Mouse (Mus musculus): ENCODE measurements around the gene Prr14l.
"Not testable (repeated sequence)": the region's sequence is repeated elsewhere in the genome, so short reads cannot be mapped to it uniquely, and the experiment has no call there.

Gene Prr14l

GRCm38 (mm10) chr5:32853731-32854507, at the start of gene Prr14l:
TSS of gene Prr14l (minus strand) at chr5:32854256.
- peak; percentile 93 for DNase-seq (ENCODE audit: low read depth, low spot score)

GRCm38 (mm10) chr5:32886739-32887138, 32.7 kb upstream of the Prr14l start:
- DNase-seq (ENCODE audit: low read depth, low spot score), result no peak

- DNase-seq (ENCODE audit: low read depth, low spot score), result no peak
These were observed 18.3 kb upstream of the Prr14l start for GRCm38 (mm10) chr5:32872346-32872745.

- DNase-seq (ENCODE audit: low read depth, low spot score), result no peak
These were observed 15.5 kb upstream of the Prr14l start for GRCm38 (mm10) chr5:32869389-32870024.

- DNase-seq (ENCODE audit: low read depth, low spot score), result peak; percentile 89
These were observed 9.5 kb upstream of the Prr14l start, which contains the start of gene Depdc5 for GRCm38 (mm10) chr5:32863253-32864228. TSS of gene Depdc5 (plus strand) at chr5:32863701.

- no peak for DNase-seq (ENCODE audit: low read depth, low spot score)
These were observed 8.5 kb upstream of the Prr14l start for GRCm38 (mm10) chr5:32862469-32863132.

GRCm38 (mm10) chr5:32861082-32861481, 7.0 kb upstream of the Prr14l start:
- no peak for DNase-seq (ENCODE audit: low read depth, low spot score)

GRCm38 (mm10) chr5:32857781-32858220, 3.7 kb upstream of the Prr14l start:
- DNase-seq (ENCODE audit: low read depth, low spot score), result peak; percentile 40

- DNase-seq (ENCODE audit: low read depth, low spot score), result not testable (repeated sequence)
These were observed 1.2 kb upstream of the Prr14l start for GRCm38 (mm10) chr5:32855274-32855673.

- DNase-seq (ENCODE audit: low read depth, low spot score), result no peak
These were observed 762 bp upstream of the Prr14l start for GRCm38 (mm10) chr5:32854818-32855217.

- no peak for DNase-seq (ENCODE audit: low read depth, low spot score)
These were observed 2.0 kb downstream of the Prr14l start for GRCm38 (mm10) chr5:32852026-32852425.

GRCm38 (mm10) chr5:32849580-32849979, 4.5 kb downstream of the Prr14l start:
- DNase-seq (ENCODE audit: low read depth, low spot score), result not testable (repeated sequence)

- no peak for DNase-seq (ENCODE audit: low read depth, low spot score)
These were observed 4.9 kb downstream of the Prr14l start for GRCm38 (mm10) chr5:32849178-32849577.

GRCm38 (mm10) chr5:32840029-32840428, 14.0 kb downstream of the Prr14l start:
- no peak for DNase-seq (ENCODE audit: low read depth, low spot score)

- DNase-seq (ENCODE audit: low read depth, low spot score), result no peak
These were observed 17.1 kb downstream of the Prr14l start for GRCm38 (mm10) chr5:32836976-32837375.

- no peak for DNase-seq (ENCODE audit: low read depth, low spot score)
These were observed 19.6 kb downstream of the Prr14l start for GRCm38 (mm10) chr5:32834497-32834896.

- no peak for DNase-seq (ENCODE audit: low read depth, low spot score)
These were observed 24.0 kb downstream of the Prr14l start for GRCm38 (mm10) chr5:32830054-32830453.

- DNase-seq (ENCODE audit: low read depth, low spot score), result not testable (repeated sequence)
These were observed 25.3 kb downstream of the Prr14l start for GRCm38 (mm10) chr5:32828766-32829165.

- DNase-seq (ENCODE audit: low read depth, low spot score), result no peak
These were observed 27.0 kb downstream of the Prr14l start, which contains the start of gene Gm20671 for GRCm38 (mm10) chr5:32827009-32827408. TSS of gene Gm20671 (minus strand) at chr5:32827109.

GRCm38 (mm10) chr5:32820471-32820870, 33.6 kb downstream of the Prr14l start:
- no peak for DNase-seq (ENCODE audit: low read depth, low spot score)

- no peak for DNase-seq (ENCODE audit: low read depth, low spot score)
These were observed 38.7 kb downstream of the Prr14l start for GRCm38 (mm10) chr5:32815396-32815795.
